Mouse (Mus musculus): ENCODE results near the gene Tesk1.
A peak's percentile ranks its signal among the peaks of the same experiment; 100 is the strongest.

The Tesk1 gene

DNA sequence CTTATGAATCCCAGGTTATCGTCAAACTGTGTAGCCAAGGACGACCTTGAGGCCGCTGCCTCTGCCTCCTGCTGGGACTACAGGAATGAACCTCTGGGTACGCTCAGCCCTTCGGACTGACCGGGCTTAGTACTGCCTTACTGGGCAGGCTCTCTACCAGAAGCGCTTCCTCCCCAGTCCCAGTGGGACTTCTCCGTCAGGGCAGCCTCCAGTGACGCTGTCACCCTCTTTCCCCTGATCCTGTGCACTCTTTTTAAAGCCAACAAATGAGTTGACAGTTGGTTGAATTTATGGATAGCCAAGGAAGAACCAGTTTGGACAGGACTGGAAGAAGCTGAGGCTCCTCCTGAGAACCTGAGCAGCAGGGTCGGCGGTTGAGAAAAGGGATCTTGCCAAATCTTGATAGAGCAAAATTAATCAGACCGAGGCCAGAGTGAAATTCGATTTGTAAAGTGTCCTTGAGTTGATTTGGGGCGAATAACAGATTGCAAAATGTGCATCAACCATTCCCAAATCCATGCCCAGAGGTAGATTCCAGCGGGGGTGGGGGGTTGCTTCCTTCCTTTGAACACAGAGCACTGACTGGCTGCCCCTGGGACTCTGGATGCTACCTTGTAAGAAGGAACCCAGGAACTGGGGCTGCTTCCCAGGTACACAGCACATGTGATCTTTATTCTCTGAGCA is 22.6 kb upstream of the Tesk1 start:
- no peak for DNase-seq (ENCODE audit: inconsistent ontology term)

DNA sequence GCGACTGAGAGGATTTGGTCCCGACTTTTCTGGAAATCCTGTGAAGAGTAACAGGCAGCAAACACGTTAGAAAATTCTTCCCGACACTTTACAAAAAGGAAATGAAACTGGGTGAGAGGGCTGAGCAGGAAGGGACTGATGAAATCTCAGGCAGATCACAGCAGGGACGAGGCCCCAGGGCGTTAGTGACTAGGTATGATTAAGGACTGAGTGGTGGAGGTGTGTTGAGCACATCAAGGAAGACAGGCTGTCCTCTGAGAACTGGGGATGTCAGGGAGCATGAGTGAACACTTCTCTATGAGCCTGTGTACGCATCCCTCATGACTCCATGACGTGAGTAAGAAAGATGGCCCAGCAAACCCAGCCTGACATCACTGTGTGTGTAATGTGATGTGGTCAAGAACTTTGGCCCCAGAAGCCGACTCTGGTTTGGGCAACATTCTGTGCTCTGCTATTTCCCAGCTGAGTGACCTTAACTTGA is 21.9 kb upstream of the Tesk1 start:
- DNase-seq (ENCODE audit: inconsistent ontology term): peak; percentile 65

DNA sequence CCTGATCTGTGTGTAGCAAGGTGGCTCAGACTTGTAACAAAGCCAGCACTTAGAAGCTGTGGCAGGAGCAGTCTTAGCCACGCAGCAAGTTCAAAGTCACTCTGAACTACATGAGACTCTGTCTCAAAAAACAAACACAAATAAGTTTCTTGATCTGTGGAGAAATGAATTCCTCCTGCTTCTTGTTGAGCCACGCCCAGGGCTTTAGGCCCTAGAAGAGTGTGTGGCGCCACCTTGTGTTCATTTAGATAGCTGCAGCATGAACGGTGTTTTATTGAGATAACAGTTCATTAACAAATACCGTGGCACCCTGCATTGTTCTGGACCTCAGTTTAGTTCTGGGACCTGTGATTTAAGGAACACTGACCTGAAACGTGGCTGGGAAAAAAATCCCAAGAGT is 21.4 kb upstream of the Tesk1 start:
- peak; percentile 63 for DNase-seq (ENCODE audit: inconsistent ontology term)

DNA sequence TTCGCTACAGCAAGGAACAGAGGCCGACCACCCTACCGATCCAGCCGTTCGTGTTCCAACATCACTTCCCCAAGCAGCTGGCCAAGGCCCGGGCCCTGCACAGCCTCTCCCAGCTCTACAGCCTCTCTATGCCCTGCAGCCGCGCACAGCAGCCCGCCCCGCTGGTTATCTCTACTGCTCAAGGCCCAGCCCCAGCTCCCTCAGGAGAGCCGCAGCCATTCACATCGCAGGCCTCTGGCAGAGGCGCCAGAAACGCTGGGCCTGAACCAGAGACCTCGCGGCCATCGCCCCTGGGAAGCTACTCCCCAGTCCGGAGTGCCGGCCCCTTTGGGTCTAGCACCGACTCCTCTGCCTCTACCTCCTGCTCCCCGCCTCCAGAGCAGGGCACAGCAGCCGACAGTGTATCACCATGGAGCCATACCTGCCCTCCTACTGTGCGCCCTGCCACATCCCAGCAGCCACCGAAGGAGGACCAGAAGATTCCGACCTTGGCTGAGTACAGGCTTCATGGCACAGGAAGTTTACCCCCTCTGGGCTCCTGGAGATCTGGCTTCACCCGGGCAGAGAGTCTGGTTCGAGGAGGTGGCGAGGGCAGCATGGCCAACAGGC is 20.0 kb upstream of the Tesk1 start:
- DNase-seq (ENCODE audit: inconsistent ontology term): no peak

DNA sequence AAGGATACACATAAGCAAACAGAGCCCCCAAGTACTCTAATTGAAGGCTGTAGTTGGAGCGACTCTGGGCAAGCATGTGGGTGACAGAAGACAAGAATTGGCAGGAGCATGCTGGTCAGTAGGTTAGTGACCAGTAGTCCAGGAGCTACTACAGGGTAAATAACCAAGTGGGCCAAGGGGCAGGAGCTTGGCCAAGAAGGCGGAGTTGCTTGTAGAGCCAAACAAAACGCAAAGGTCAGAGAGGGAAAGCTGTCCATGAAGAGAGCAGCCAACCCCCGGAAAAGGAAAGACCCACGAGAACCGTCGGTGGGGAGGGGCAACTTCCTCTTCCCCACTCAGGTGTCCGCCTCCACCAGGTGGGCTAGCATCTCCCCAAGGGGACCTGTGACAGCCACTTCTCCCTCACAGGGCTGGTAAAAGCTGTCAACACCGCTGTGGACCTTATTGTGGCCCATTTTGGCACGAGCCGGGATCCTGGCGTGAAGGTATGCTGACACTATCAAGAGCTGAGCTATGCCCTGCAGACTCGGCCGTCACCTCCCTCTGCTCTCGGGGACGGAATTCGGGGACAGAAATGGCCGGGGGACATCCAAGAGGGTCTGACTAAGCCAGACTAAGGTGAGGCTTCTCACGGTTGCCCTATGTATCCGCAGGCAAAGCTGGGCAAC is 18.3 kb upstream of the Tesk1 start:
- no peak for DNase-seq (ENCODE audit: inconsistent ontology term)

GRCm38 (mm10) chr4:43424072-43424471 is 17.7 kb upstream of the Tesk1 start:
- DNase-seq (ENCODE audit: inconsistent ontology term): no peak

GRCm38 (mm10) chr4:43425197-43425596 is 16.5 kb upstream of the Tesk1 start:
- DNase-seq (ENCODE audit: inconsistent ontology term): no peak

DNA sequence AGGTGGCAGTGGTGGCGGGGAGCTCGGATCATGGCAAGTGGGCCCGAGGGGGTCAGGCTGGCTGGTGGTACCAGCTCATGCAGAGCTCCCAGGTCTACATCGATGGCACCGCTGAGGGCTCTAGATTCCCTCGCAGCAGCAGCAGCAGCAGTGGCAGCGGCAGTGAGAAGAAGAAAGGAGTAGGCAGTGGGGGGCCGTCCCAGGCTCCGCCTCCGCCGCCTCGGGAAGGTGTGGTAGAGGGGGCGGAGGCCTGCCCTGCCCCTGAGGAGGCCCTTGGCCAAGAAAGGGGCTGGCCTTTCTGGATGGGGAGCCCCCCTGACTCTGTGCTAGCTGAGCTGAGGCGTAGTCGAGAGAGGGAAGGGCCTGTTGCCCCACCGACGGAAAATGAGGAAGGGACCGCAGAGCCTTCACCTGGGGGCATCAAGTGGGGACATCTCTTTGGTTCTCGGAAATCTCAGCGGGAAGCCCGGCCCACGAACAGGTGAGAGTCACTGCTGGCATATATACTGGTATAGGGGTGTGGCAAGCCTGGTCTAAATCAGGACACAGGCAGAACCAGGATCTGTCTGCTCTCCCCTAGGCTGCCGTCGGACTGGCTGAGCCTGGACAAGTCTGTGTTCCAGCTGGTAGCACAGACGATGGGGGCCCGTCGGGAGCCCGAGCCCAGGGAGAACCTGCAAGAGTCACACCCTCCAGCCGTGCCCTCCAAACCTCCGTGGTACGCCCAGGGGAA is 15.9 kb upstream of the Tesk1 start:
- DNase-seq (ENCODE audit: inconsistent ontology term): no peak

DNA sequence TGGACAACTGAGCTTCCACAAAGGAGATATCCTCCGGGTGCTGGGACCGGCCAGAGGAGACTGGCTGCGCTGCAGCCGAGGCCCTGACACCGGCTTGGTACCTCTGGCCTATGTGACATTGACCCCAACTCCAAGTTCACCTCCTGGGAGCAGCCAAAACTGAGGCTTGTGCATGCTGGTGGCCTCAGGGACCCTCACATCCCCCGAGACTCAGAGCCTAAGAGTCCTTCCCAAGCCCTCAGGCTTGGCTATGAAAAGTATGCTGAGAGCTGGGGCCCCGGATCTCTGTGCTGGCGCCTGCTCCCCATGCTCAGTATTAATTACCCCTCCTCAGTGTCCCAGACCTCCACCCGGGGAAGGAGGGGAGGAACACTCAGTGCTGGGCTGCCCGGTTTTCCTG is 15.3 kb upstream of the Tesk1 start:
- no peak for DNase-seq (ENCODE audit: inconsistent ontology term)

GRCm38 (mm10) chr4:43427501-43428179 is 14.1 kb upstream of the Tesk1 start:
- no peak for DNase-seq (ENCODE audit: inconsistent ontology term)

- DNase-seq (ENCODE audit: inconsistent ontology term): no peak
These were observed 13.4 kb upstream of the Tesk1 start for GRCm38 (mm10) chr4:43428180-43428861.

GRCm38 (mm10) chr4:43428946-43429345 is 12.8 kb upstream of the Tesk1 start, which contains the start of gene Fam166b:
TSS of gene Fam166b (minus strand) at chr4:43429134.
- peak; percentile 69 for DNase-seq (ENCODE audit: inconsistent ontology term)

DNA sequence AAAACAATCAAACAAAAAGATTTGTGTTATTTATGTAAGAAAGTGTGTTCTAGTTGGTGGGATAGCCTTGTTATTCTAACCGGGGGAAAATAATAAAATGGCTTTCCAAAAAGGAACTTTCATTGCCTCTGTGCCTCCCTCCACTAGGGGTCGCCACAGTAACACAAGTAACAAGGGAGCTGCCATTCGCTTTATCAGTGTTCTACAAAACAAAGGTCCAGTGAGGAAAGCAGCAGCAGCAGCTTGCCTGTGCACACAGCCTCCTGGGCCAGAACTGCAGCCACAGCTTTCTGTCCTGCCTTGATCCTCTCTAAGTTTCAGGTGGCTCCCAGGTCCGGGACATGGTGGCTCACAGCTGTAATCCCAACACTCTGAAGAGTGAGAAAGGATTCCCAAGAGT is 10.0 kb upstream of the Tesk1 start:
- peak; percentile 72 for DNase-seq (ENCODE audit: inconsistent ontology term)

DNA sequence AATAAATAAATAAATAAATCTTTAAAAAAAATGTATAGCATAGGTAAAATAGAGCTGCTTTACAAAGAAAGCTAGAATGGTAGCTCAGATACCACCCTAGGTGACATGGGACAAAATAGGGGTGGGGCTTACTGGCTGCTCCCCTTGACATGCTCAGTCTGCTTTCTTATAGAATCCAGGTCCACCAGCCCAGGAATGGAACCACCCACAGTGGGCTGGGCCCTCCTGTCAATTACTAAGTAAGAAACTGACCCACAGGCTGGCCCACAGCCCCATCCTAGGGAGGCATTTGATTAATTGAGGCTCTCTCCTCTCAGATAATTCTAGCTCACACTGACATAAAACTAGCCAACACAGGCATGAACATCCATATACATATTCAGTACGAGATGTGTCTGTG is 8.9 kb upstream of the Tesk1 start:
- no peak for DNase-seq (ENCODE audit: inconsistent ontology term)

GRCm38 (mm10) chr4:43442044-43442443 is 305 bp downstream of the Tesk1 start:
- DNase-seq (ENCODE audit: inconsistent ontology term): peak; percentile 99

GRCm38 (mm10) chr4:43442456-43443361 is 970 bp downstream of the Tesk1 start:
- DNase-seq (ENCODE audit: inconsistent ontology term): peak; percentile 87

- DNase-seq (ENCODE audit: inconsistent ontology term): no peak
These were observed 1.8 kb downstream of the Tesk1 start for GRCm38 (mm10) chr4:43443511-43443910.

DNA sequence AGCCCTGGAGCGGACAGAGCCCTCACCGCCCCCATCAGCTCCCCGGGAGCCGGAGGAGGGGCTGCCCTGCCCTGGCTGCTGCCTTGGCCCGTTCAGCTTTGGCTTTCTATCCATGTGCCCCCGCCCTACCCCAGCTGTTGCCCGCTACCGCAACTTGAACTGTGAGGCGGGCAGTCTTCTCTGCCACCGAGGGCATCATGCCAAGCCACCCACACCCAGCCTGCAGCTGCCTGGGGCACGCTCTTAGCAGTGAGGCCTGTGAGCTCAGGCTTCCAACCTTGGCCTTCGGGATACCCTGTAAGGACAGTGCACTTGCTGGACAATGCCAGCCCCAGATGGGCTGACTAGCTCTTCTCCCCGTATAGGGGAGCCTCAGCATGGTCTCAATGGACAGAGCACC is 5.5 kb downstream of the Tesk1 start:
- DNase-seq (ENCODE audit: inconsistent ontology term): no peak

DNA sequence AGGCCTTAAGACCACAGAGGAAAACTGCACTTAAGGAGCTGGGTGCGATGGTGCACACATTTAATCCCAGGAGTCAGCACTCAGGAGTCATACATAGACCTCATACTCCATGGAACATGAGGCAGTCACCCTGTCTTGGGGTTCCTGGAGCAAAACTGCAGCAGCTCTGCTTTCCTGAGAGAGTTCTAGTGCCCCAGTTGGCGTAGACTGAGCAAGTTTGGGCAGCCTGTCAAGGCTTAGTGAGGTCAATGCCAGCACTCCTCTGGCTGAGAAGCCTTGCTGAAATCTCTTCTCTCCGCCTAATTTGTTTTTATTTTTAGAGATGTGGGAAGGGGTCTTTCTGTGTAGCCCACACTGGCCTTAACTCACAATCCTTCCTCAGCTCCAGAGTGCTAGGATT is 6.8 kb downstream of the Tesk1 start:
- DNase-seq (ENCODE audit: inconsistent ontology term): no peak

GRCm38 (mm10) chr4:43452315-43452714 is 10.6 kb downstream of the Tesk1 start:
- DNase-seq (ENCODE audit: inconsistent ontology term): no peak

All from Muller cell, postnatal 12 days (primary cell).